Mouse (Mus musculus) limb, embryonic 14.5 days (tissue): Measurements from ENCODE around the gene Popdc2. TPM values are rescaled to one million over a fixed set of nuclear protein-coding genes. Genes with fewer than 3 reads are reported as not detected.

Source experiments
- ATAC-seq: fragments of 200-750 bp; cut with Nextera tagmentation; 2 replicates; pipeline ENCODE4 v1.8.0; 2017; ENCODE audit warnings: low read depth, moderate number of reproducible peaks, moderate TSS enrichment; ENCODE audit not compliant: low FRiP score
- DNase-seq: peaks from one replicate; pipeline ENCODE4 v3.0.0-alpha.2; 2015; ENCODE audit warnings: low spot score
- H3K27ac ChIP-seq: fragments of 300-500 bp; sonication (generic); replicated peaks from 2 replicates; pipeline ENCODE4 v1.5.1; 2014; ENCODE audit warnings: low read depth, mild to moderate bottlenecking, low read length, moderate library complexity, mixed read lengths
- H3K27me3 ChIP-seq: fragments of 300-500 bp; sonication (generic); 2 replicates; pipeline ENCODE4 v1.6.1; 2014; ENCODE audit warnings: low read length, mixed read lengths; ENCODE audit not compliant: control insufficient read depth, insufficient read depth
- H3K36me3 ChIP-seq: fragments of 300-500 bp; sonication (generic); 2 replicates; pipeline ENCODE4 v1.6.1; 2014; ENCODE audit warnings: mild to moderate bottlenecking, low read length, moderate library complexity, mixed read lengths; ENCODE audit not compliant: control insufficient read depth, insufficient read depth
- H3K4me1 ChIP-seq: fragments of 300-500 bp; sonication (generic); 2 replicates; pipeline ENCODE4 v1.6.1; 2014; ENCODE audit warnings: antibody characterized with exemption, low read length, mixed read lengths; ENCODE audit not compliant: control insufficient read depth, insufficient read depth
- H3K4me2 ChIP-seq: fragments of 300-500 bp; sonication (generic); replicated peaks from 2 replicates; pipeline ENCODE4 v1.6.1; 2014; ENCODE audit warnings: low read depth, mild to moderate bottlenecking, low read length, moderate library complexity; ENCODE audit not compliant: severe bottlenecking
- H3K4me3 ChIP-seq: fragments of 300-500 bp; sonication (generic); replicated peaks from 2 replicates; pipeline ENCODE4 v1.5.1; 2014; ENCODE audit warnings: low read length
- H3K9ac ChIP-seq: fragments of 300-500 bp; sonication (generic); 2 replicates; pipeline ENCODE4 v1.6.1; 2014; ENCODE audit warnings: mild to moderate bottlenecking, low read depth, low read length, moderate library complexity; ENCODE audit not compliant: severe bottlenecking
- H3K9me3 ChIP-seq: fragments of 300-500 bp; sonication (generic); 2 replicates; pipeline ENCODE4 v1.6.1; 2016; ENCODE audit warnings: low read length; ENCODE audit not compliant: control insufficient read depth
- POLR2A ChIP-seq: fragments of 200-500 bp; IDR thresholded peaks from 2 replicates; pipeline ENCODE4 v1.8.0; 2012; ENCODE audit warnings: inconsistent platforms, mild to moderate bottlenecking, moderate library complexity, borderline replicate concordance; ENCODE audit not compliant: insufficient read depth, insufficient read length; ENCODE audit errors: extremely low read depth
- WGBS: fragments of 180-500 bp; shearing (Covaris S2); extraction: QIAGEN DNeasy Blood & Tissue Kit; methylation state at CpG from one replicate; pipeline ENCODE4 v1.1.7; 2014; 5-methylcytosine and 5-hydroxymethylcytosine counted together
- polyA plus RNA-seq, 2 experiments: library from polyadenylated mRNA; depleted of rRNA in 1 of 2; stranded (reverse) in 1 of 2; unstranded in 1 of 2; fragments of >200 nt; fragmentation: Nextera tagmentation in 1 of 2; extraction: Ambion mirVana in 1 of 2; gene quantifications; 2 replicates each; pipeline versions ENCODE4 v1.2.1 to v1.2.3; 2012 to 2014

The Popdc2 gene
- polyA plus RNA-seq, 2 experiments, result 4.2 to 4.6 TPM

DNA sequence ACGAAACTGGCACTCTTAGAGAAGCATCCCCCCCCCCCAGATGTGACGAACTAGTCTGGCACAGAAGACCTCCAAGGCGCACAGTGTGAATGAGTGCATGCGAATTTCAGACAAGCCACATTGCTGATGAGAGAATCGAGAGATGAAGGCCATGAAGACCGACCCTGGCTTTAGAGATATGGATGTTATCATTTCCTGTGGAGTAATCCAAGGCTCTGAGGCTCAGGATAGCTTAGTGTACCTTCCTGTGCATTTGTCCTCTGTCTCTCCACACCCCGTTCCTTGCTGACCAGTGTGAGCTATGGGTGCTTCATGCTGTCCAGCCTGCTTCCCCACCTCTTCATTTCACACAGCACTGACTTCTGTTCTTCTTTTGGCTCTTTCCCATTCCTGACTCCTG lies 13.2 kb downstream of the Popdc2 start:
- no peaks in the 10 kb centered on the region for H3K4me1 ChIP-seq
- H3K27ac ChIP-seq, result no peak overlapping the region
- WGBS, result 81% methylated on average over 7 of the region's 7 CpGs
- no peak for TF ChIP-seq POLR2A
- ATAC-seq (no peak), DNase-seq (no peak)
- no peak overlapping the region for H3K4me3 ChIP-seq
- H3K27me3 ChIP-seq, result no peaks in the 10 kb centered on the region
- H3K9me3 ChIP-seq, result no peaks in the 10 kb centered on the region
- no peak overlapping the region for H3K4me2 ChIP-seq
- no peak overlapping the region for H3K9ac ChIP-seq
- no peaks in the 10 kb centered on the region for H3K36me3 ChIP-seq

DNA sequence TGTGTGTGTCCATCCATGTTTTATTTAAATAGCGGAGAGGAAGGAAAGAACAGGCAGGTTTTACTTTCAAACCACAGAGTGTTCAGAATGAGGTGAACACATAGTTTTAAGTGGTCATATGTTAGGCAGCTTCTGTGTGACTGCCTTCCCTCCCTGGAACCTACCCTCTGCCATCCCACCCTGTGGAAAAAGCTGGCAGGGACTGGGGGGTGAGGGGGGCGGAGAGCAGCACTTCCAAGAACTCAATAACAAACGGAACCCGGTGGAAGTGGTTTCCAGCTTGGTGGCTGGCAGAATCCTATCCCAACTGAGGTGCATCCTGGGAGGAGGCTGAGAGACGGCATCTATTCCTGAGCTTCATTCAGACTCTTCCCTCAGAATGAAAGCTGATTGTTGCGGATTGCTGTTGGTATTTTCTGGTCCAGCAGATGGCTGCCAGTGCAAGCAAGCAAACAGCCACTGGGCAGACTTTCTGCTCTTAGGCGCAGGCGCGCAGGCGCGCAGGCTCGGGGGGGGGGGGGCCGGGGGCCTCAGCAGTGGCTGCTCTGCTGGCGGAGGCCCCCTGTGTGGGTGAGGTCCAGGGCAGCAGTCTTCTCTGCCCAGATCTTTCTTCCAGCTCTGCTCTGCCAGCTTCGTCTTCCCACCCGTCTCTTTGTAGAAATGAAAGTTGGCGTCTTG lies 14.3 kb downstream of the Popdc2 start:
- Histone ChIP-seq H3K36me3 (no peaks in the 10 kb centered on the region), H3K9me3 (no peaks in the 10 kb centered on the region), H3K27me3 (no peaks in the 10 kb centered on the region), H3K4me3 (peak overlapping the region; percentile 14; the same call in 1 of the 2 replicates), H3K27ac (peak overlapping the region; percentile 15), H3K4me2 (peak overlapping the region; percentile 36), H3K9ac (peak overlapping the region; percentile 40), H3K4me1 (no peaks in the 10 kb centered on the region)
- DNase-seq, result peak; percentile 67
- peak; percentile 86 for ATAC-seq
- WGBS, result 27% methylated on average over 15 of the region's 17 CpGs
- 0 out of 2 replicates have a peak, but pooled peaks have one; percentile 19 for TF ChIP-seq POLR2A

- H3K9me3 ChIP-seq, result no peaks in the 10 kb centered on the region
- no peak for TF ChIP-seq POLR2A
- peak overlapping the region; percentile 15 for H3K27ac ChIP-seq
- DNase-seq (no peak), ATAC-seq (peak; percentile 63; the same call in 1 of the 2 replicates)
- H3K4me3 ChIP-seq, result peak overlapping the region; percentile 14; the same call in 1 of the 2 replicates
- no peaks in the 10 kb centered on the region for H3K36me3 ChIP-seq
- H3K4me2 ChIP-seq, result peak overlapping the region; percentile 36
- H3K4me1 ChIP-seq, result no peaks in the 10 kb centered on the region
- no peaks in the 10 kb centered on the region for H3K27me3 ChIP-seq
- WGBS, result 51% methylated on average over 8 of the region's 8 CpGs
- peak overlapping the region; percentile 40 for H3K9ac ChIP-seq
Observed at GRCm38 (mm10) chr16:38376841-38377249, 14.8 kb downstream of the Popdc2 start.

GRCm38 (mm10) chr16:38377546-38377945 lies 15.5 kb downstream of the Popdc2 start:
- no peak for TF ChIP-seq POLR2A
- Histone ChIP-seq H3K4me3 (no peak overlapping the region), H3K36me3 (no peaks in the 10 kb centered on the region), H3K27me3 (no peaks in the 10 kb centered on the region), H3K9me3 (no peaks in the 10 kb centered on the region), H3K27ac (no peak overlapping the region), H3K9ac (no peak overlapping the region), H3K4me2 (no peak overlapping the region), H3K4me1 (no peaks in the 10 kb centered on the region)
- DNase-seq (no peak), ATAC-seq (no peak)
- 75% methylated on average over 6 of the region's 6 CpGs for WGBS

- ATAC-seq, result no peak
- H3K4me1 ChIP-seq, result no peaks in the 10 kb centered on the region
- 65% methylated on average over 6 of the region's 6 CpGs for WGBS
Observed at GRCm38 (mm10) chr16:38378591-38378990, 16.6 kb downstream of the Popdc2 start.

More at GRCm38 (mm10) chr16:38378591-38378990, 16.6 kb downstream of the Popdc2 start:
- Histone ChIP-seq H3K36me3 (no peaks in the 10 kb centered on the region), H3K27ac (no peak overlapping the region), H3K4me3 (no peak overlapping the region), H3K27me3 (no peaks in the 10 kb centered on the region), H3K9me3 (no peaks in the 10 kb centered on the region), H3K9ac (no peak overlapping the region), H3K4me2 (no peak overlapping the region)
- DNase-seq, result no peak
- TF ChIP-seq POLR2A, result no peak
